ENCODE assay signal across 8 mouse cellular contexts in genomic region chr3:152192238-152192931, GRCm38 (mm10). TPM values are rescaled to one million over a fixed set of nuclear protein-coding genes. Genes with fewer than 3 reads are reported as not detected.
DNase-seq lines count a peak whose midpoint lies in the region; ATAC-seq and TF ChIP-seq lines count a peak whose summit lies in the region.

No protein-coding gene starts in this region.

- no peak for DNase-seq in gastrocnemius, adult 2 months
- DNase-seq in gastrocnemius, postnatal 25 days, result no peak
- DNase-seq in c-Kit-negative CD71-positive TER-119-positive erythroid progenitor cells, embryonic 14.5 days (ENCODE audit: low read depth, low spot score), result peak; percentile 42
- DNase-seq in liver, embryonic 11.5 days (ENCODE audit: low spot score), result no peak
- no peak for DNase-seq in cerebellum, adult 8-10 months
- DNase-seq in cerebellum, adult 11-12 months, result no peak

- H3K4me3 ChIP-seq in gastrocnemius, adult 2 months, result peak overlapping the region; percentile 76
- peak overlapping the region; percentile 61 for H3K4me3 ChIP-seq in heart, embryonic 16.5 days (ENCODE audit: low read length)
- H3K4me3 ChIP-seq in liver, embryonic 11.5 days (ENCODE audit: low read depth, low read length), result peak overlapping the region; percentile 68
- H3K4me3 ChIP-seq in neural tube, embryonic 12.5 days, result peak overlapping the region; percentile 24

- no peak for TF ChIP-seq CTCF in gastrocnemius, adult 2 months (IDR thresholded peaks at IDR 0.05)

- no peaks in the 10 kb centered on the region for H3K9me3 ChIP-seq in heart, embryonic 16.5 days (replicated peaks; ENCODE audit: control insufficient read depth, low read length)
- no peaks in the 10 kb centered on the region for H3K9me3 ChIP-seq in liver, embryonic 11.5 days (ENCODE audit: control insufficient read depth, low read length)
- H3K9me3 ChIP-seq in neural tube, embryonic 12.5 days, result no peaks in the 10 kb centered on the region

- WGBS in heart, embryonic 16.5 days, result 9% methylated on average over 10 of the region's 11 CpGs
- 25% methylated on average over 9 of the region's 11 CpGs for WGBS in liver, embryonic 11.5 days
- 39% methylated on average over 10 of the region's 11 CpGs for WGBS in neural tube, embryonic 12.5 days

- no peak for ATAC-seq in heart, embryonic 16.5 days (replicated peaks; ENCODE audit: extremely low read depth, insufficient read depth, low FRiP score)
- no peak for ATAC-seq in liver, embryonic 11.5 days (replicated peaks; ENCODE audit: low FRiP score)
- ATAC-seq in neural tube, embryonic 12.5 days (ENCODE audit: low FRiP score, low read depth), result no peak

- peak overlapping the region; percentile 93 for H3K27ac ChIP-seq in gastrocnemius, adult 2 months
- H3K27ac ChIP-seq in heart, embryonic 16.5 days (ENCODE audit: low read length), result peak overlapping the region; percentile 96
- H3K27ac ChIP-seq in liver, embryonic 11.5 days (ENCODE audit: low read depth, low read length), result peak overlapping the region; percentile 73
- no peak overlapping the region for H3K27ac ChIP-seq in neural tube, embryonic 12.5 days

- intact Hi-C loops in gastrocnemius, adult 2 months (cut with DNase I), result loop anchor here (2.0 kb wide), 3 partner anchors 18 to 82 kb away; partner anchors contain the start of genes Dnajb4 and Fubp1

- no peaks in the 10 kb centered on the region for H3K36me3 ChIP-seq in heart, embryonic 16.5 days (ENCODE audit: control insufficient read depth, insufficient read depth)
- H3K36me3 ChIP-seq in liver, embryonic 11.5 days (ENCODE audit: control insufficient read depth, insufficient read depth, low read length), result no peaks in the 10 kb centered on the region
- no peaks in the 10 kb centered on the region for H3K36me3 ChIP-seq in neural tube, embryonic 12.5 days

- H3K27me3 ChIP-seq in heart, embryonic 16.5 days (ENCODE audit: control insufficient read depth, insufficient read depth, low read length), result no peaks in the 10 kb centered on the region
- no peaks in the 10 kb centered on the region for H3K27me3 ChIP-seq in liver, embryonic 11.5 days (replicated peaks; ENCODE audit: control insufficient read depth, insufficient read depth, low read length)
- no peaks in the 10 kb centered on the region for H3K27me3 ChIP-seq in neural tube, embryonic 12.5 days (replicated peaks)

- H3K4me1 ChIP-seq in heart, embryonic 16.5 days (ENCODE audit: control insufficient read depth, insufficient read depth, low read length), result peaks cover 25% of the 10 kb centered on the region
- peaks cover 20% of the 10 kb centered on the region for H3K4me1 ChIP-seq in liver, embryonic 11.5 days (replicated peaks; ENCODE audit: control insufficient read depth, insufficient read depth, low read length)
- peaks cover 8% of the 10 kb centered on the region; the same call in 1 of the 2 replicates for H3K4me1 ChIP-seq in neural tube, embryonic 12.5 days

- peak overlapping the region; percentile 71 for H3K4me2 ChIP-seq in heart, embryonic 16.5 days (ENCODE audit: low read depth, low read length)
- peak overlapping the region; percentile 70 for H3K4me2 ChIP-seq in liver, embryonic 11.5 days
- H3K4me2 ChIP-seq in neural tube, embryonic 12.5 days (replicated peaks), result peak overlapping the region; percentile 55

- H3K9ac ChIP-seq in heart, embryonic 16.5 days (ENCODE audit: low read length), result peak overlapping the region; percentile 77
- peak overlapping the region; percentile 69 for H3K9ac ChIP-seq in liver, embryonic 11.5 days (ENCODE audit: low read depth, low read length)
- no peak overlapping the region for H3K9ac ChIP-seq in neural tube, embryonic 12.5 days

RNA-seq across cellular contexts. Expression of gene Dnajb4, which starts 17.7 kb away (rescaled TPM):
- total RNA-seq in gastrocnemius, adult 2 months (2021), result 10 to 100 TPM; 45.5 to 85.8 TPM
- 10 to 100 TPM; 43.3 to 47.7 TPM for total RNA-seq in gastrocnemius, postnatal 25 days (2021)
- polyA plus RNA-seq in heart, embryonic 16.5 days (2015; fragmentation: Nextera tagmentation; extraction: Ambion mirVana), result 49.1 and 57.7 TPM in 2 replicates
- 29.7 and 33.1 TPM in 2 replicates for polyA plus RNA-seq in liver, embryonic 11.5 days (2014; fragmentation: Nextera tagmentation; extraction: Ambion mirVana)
- polyA plus RNA-seq in neural tube, embryonic 12.5 days (2016; fragmentation: Nextera tagmentation; extraction: Ambion mirVana), result 30.3 and 31.5 TPM in 2 replicates

RNA-seq across cellular contexts. Expression of gene Fubp1, which starts 17.8 kb away (rescaled TPM):
- total RNA-seq in gastrocnemius, adult 2 months (2021), result 10 to 100 TPM; 30.1 to 36.8 TPM
- total RNA-seq in gastrocnemius, postnatal 25 days (2021), result 10 to 100 TPM; 29.1 to 29.7 TPM
- 116 and 124 TPM in 2 replicates for polyA plus RNA-seq in heart, embryonic 16.5 days (2015; fragmentation: Nextera tagmentation; extraction: Ambion mirVana)
- polyA plus RNA-seq in liver, embryonic 11.5 days (2014; fragmentation: Nextera tagmentation; extraction: Ambion mirVana), result 234 and 253 TPM in 2 replicates
- 337 and 352 TPM in 2 replicates for polyA plus RNA-seq in neural tube, embryonic 12.5 days (2016; fragmentation: Nextera tagmentation; extraction: Ambion mirVana)

RNA-seq across cellular contexts. Expression of gene Gipc2, which starts 26.4 kb away (rescaled TPM):
- total RNA-seq in gastrocnemius, adult 2 months (2021), result under 1 TPM; 0.69 to 0.75 TPM
- under 1 TPM; 0.24 to 0.59 TPM for total RNA-seq in gastrocnemius, postnatal 25 days (2021)
- 5.7 and 6.4 TPM in 2 replicates for polyA plus RNA-seq in heart, embryonic 16.5 days (2015; fragmentation: Nextera tagmentation; extraction: Ambion mirVana)
- 12.1 and 15.4 TPM in 2 replicates for polyA plus RNA-seq in liver, embryonic 11.5 days (2014; fragmentation: Nextera tagmentation; extraction: Ambion mirVana)
- polyA plus RNA-seq in neural tube, embryonic 12.5 days (2016; fragmentation: Nextera tagmentation; extraction: Ambion mirVana), result 2.3 and 2.7 TPM in 2 replicates

Comparison
In these comparisons a context has a peak if more than half of its experiments do, and no peak if none do; other contexts are left out.
1. H3K4me3 ChIP-seq: peak in every context shown above with its lines; median percentile 76 in gastrocnemius, adult 2 months; 68 in liver, embryonic 11.5 days; 61 in heart, embryonic 16.5 days; 24 in neural tube, embryonic 12.5 days.